Mouse (Mus musculus) stomach, embryonic 16.5 days (tissue): ENCODE data around the gene Irf2. TPM values are rescaled to one million over a fixed set of nuclear protein-coding genes. Genes with fewer than 3 reads are reported as not detected.

Experiments
- ATAC-seq: fragments of 200-750 bp; cut with Nextera tagmentation; 2 replicates; pipeline ENCODE4 v1.8.0; 2017; ENCODE audit warnings: moderate number of reproducible peaks, moderate TSS enrichment; ENCODE audit not compliant: insufficient read depth, low FRiP score
- H3K27ac ChIP-seq: fragments of 300-500 bp; sonication (generic); 2 replicates; pipeline ENCODE4 v1.5.1; 2014; ENCODE audit warnings: low read length
- H3K27me3 ChIP-seq: fragments of 300-500 bp; sonication (generic); 2 replicates; pipeline ENCODE4 v1.6.1; 2014; ENCODE audit warnings: low read length, control low read depth, mixed read lengths; ENCODE audit not compliant: control insufficient read depth, insufficient read depth
- H3K36me3 ChIP-seq: fragments of 300-500 bp; sonication (generic); 2 replicates; pipeline ENCODE4 v1.6.1; 2014; ENCODE audit warnings: low read length; ENCODE audit not compliant: control insufficient read depth, insufficient read depth
- H3K4me1 ChIP-seq: fragments of 300-500 bp; sonication (generic); 2 replicates; pipeline ENCODE4 v1.6.1; 2014; ENCODE audit warnings: low read length, control low read depth, mixed read lengths; ENCODE audit not compliant: control insufficient read depth, insufficient read depth
- H3K4me2 ChIP-seq: fragments of 300-500 bp; sonication (generic); 2 replicates; pipeline ENCODE4 v1.6.1; 2014; ENCODE audit warnings: low read depth, low read length, mixed read lengths
- H3K4me3 ChIP-seq: fragments of 300-500 bp; sonication (generic); replicated peaks from 2 replicates; pipeline ENCODE4 v1.5.1; 2014; ENCODE audit warnings: mild to moderate bottlenecking, low read length
- H3K9ac ChIP-seq: fragments of 300-500 bp; sonication (generic); 2 replicates; pipeline ENCODE4 v1.6.1; 2014; ENCODE audit warnings: low read length
- H3K9me3 ChIP-seq: fragments of 300-500 bp; sonication (generic); replicated peaks from 2 replicates; pipeline ENCODE4 v1.6.1; 2016; ENCODE audit warnings: low read length, control low read depth; ENCODE audit not compliant: control insufficient read depth
- WGBS: fragments of 180-500 bp; shearing (Covaris S2); extraction: QIAGEN DNeasy Blood & Tissue Kit; methylation state at CpG from one replicate; pipeline ENCODE4 v1.1.7; 2014; 5-methylcytosine and 5-hydroxymethylcytosine counted together
- polyA plus RNA-seq: library from polyadenylated mRNA; unstranded; fragments of >200 nt; fragmentation: Nextera tagmentation; extraction: Ambion mirVana; gene quantifications from 2 replicates; pipeline ENCODE4 v1.2.1, GENCODE M21; 2015

Gene Irf2
- polyA plus RNA-seq, 1 experiment from 2014 or later = 27.5 TPM

GRCm38 (mm10) chr8:46844974-46845774, 105.6 kb downstream of the Irf2 start:
- Histone ChIP-seq H3K4me2 (no peak overlapping the region), H3K36me3 (peaks cover 4% of the 10 kb centered on the region; the same call in 1 of the 2 replicates), H3K4me3 (no peak overlapping the region), H3K27ac (peak overlapping the region; percentile 87), H3K27me3 (no peaks in the 10 kb centered on the region), H3K9me3 (no peaks in the 10 kb centered on the region), H3K9ac (no peak overlapping the region), H3K4me1 (peaks cover 28% of the 10 kb centered on the region)
- 57% methylated on average over 7 of the region's 7 CpGs for WGBS
- no peak for ATAC-seq

- Histone ChIP-seq H3K27me3 (no peaks in the 10 kb centered on the region), H3K4me1 (peaks cover 28% of the 10 kb centered on the region), H3K9me3 (no peaks in the 10 kb centered on the region), H3K9ac (no peak overlapping the region), H3K36me3 (peaks cover 4% of the 10 kb centered on the region; the same call in 1 of the 2 replicates), H3K4me2 (no peak overlapping the region), H3K27ac (peak overlapping the region; percentile 87), H3K4me3 (no peak overlapping the region)
- WGBS = 80% methylated on average over 9 of the region's 9 CpGs
- ATAC-seq = no peak
These were observed 106.4 kb downstream of the Irf2 start for GRCm38 (mm10) chr8:46845891-46846290.

DNA sequence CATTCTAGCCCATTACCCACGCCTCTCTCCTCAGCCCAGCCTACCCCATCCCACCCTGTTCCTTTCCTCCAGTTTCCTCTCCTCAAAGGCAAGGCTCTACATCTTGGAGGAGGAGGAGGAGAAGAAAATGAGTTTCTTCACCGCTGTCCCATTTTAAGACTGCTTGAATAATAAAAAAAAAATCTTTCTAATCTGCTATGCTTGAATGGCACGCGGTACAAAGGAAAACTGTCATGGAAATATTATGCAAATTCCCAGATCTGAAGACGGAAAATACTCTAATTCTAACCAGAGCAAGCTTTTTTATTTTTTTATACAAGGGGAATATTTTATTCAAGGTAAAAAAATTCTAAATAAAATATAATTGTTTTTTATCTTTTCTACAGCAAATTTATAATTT, 107.4 kb downstream of the Irf2 start:
- H3K4me2 ChIP-seq = no peak overlapping the region
- H3K4me1 ChIP-seq = peaks cover 25% of the 10 kb centered on the region
- H3K27me3 ChIP-seq = no peaks in the 10 kb centered on the region
- WGBS = 97% methylated on average over 5 of the region's 5 CpGs
- ATAC-seq = no peak
- peaks cover 4% of the 10 kb centered on the region; the same call in 1 of the 2 replicates for H3K36me3 ChIP-seq
- H3K9ac ChIP-seq = no peak overlapping the region
- H3K4me3 ChIP-seq = no peak overlapping the region
- no peak overlapping the region for H3K27ac ChIP-seq
- H3K9me3 ChIP-seq = no peaks in the 10 kb centered on the region

GRCm38 (mm10) chr8:46848011-46848641, 108.6 kb downstream of the Irf2 start:
- Histone ChIP-seq H3K27ac (no peak overlapping the region), H3K9ac (no peak overlapping the region), H3K4me3 (no peak overlapping the region), H3K36me3 (peaks cover 4% of the 10 kb centered on the region; the same call in 1 of the 2 replicates), H3K27me3 (no peaks in the 10 kb centered on the region), H3K9me3 (no peaks in the 10 kb centered on the region), H3K4me1 (peaks cover 14% of the 10 kb centered on the region), H3K4me2 (no peak overlapping the region)
- ATAC-seq = no peak
- 81% methylated on average over 6 of the region's 6 CpGs for WGBS

DNA sequence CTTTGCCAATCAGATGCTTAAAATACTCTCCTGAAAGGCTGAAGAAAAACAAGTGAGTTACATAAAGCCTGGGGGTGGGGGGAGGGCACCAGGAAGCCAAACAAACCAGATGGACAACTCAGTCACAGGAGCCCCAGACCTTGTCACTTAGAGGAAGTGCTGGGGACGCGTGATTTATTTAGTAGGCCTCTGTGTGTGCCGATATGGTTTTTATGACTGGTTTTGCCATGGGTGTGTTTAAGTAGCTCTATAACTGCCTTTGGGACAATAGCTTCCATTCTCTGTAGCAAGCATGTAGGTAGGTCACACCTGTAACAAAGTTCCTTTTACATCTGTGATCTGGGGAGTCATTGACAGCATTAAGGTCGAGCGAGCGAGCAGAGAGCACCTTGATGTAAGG, 109.4 kb downstream of the Irf2 start:
- Histone ChIP-seq H3K4me2 (no peak overlapping the region), H3K4me3 (no peak overlapping the region), H3K27me3 (no peaks in the 10 kb centered on the region), H3K9me3 (no peaks in the 10 kb centered on the region), H3K36me3 (peaks cover 4% of the 10 kb centered on the region; the same call in 1 of the 2 replicates), H3K4me1 (peaks cover 8% of the 10 kb centered on the region), H3K9ac (no peak overlapping the region), H3K27ac (peak overlapping the region; percentile 73)
- ATAC-seq = peak; percentile 78; the same call in 1 of the 2 replicates
- 60% methylated on average over 6 of the region's 6 CpGs for WGBS

DNA sequence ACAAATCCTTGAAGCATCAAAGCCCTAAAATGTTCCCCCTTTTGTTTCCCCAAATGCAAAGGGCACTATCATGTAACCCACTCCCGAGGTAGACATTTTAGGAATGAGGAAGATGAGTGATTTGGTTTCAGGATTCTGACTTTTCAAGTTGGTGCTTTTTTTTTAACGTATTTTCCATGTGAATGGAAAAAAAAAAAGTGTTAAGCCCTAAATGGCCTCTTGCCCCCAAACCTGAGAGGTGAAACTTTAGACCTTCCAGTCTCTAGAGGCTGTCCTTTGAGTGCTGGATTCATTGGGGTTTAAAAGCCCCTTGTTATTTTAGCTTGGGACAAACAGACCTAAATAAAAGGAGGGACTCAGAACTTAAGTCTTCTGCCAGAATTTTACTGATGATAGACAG, 109.9 kb downstream of the Irf2 start:
- 40% methylated on average over 2 of the region's 2 CpGs for WGBS
- no peak overlapping the region for H3K4me3 ChIP-seq
- H3K27ac ChIP-seq = peak overlapping the region; percentile 73
- H3K9ac ChIP-seq = no peak overlapping the region
- H3K36me3 ChIP-seq = peaks cover 4% of the 10 kb centered on the region; the same call in 1 of the 2 replicates
- ATAC-seq = no peak
- no peaks in the 10 kb centered on the region for H3K9me3 ChIP-seq
- H3K27me3 ChIP-seq = no peaks in the 10 kb centered on the region
- peaks cover 4% of the 10 kb centered on the region for H3K4me1 ChIP-seq
- H3K4me2 ChIP-seq = no peak overlapping the region

GRCm38 (mm10) chr8:46850258-46850897, 110.8 kb downstream of the Irf2 start:
- Histone ChIP-seq H3K4me1 (0 out of 2 replicates have a peak, but pooled peaks cover 2% of the 10 kb centered on the region), H3K4me2 (no peak overlapping the region), H3K9ac (no peak overlapping the region), H3K36me3 (peaks cover 4% of the 10 kb centered on the region; the same call in 1 of the 2 replicates), H3K27ac (peak overlapping the region; percentile 73), H3K4me3 (no peak overlapping the region), H3K27me3 (no peaks in the 10 kb centered on the region), H3K9me3 (no peaks in the 10 kb centered on the region)
- 81% methylated on average over 6 of the region's 6 CpGs for WGBS
- ATAC-seq = no peak

- Histone ChIP-seq H3K4me3 (no peak overlapping the region), H3K9me3 (no peaks in the 10 kb centered on the region), H3K4me2 (no peak overlapping the region), H3K9ac (no peak overlapping the region), H3K27ac (no peak overlapping the region), H3K4me1 (0 out of 2 replicates have a peak, but pooled peaks cover 2% of the 10 kb centered on the region), H3K27me3 (no peaks in the 10 kb centered on the region), H3K36me3 (no peaks in the 10 kb centered on the region)
- ATAC-seq = no peak
- 46% methylated on average over 4 of the region's 4 CpGs for WGBS
These were observed 112.0 kb downstream of the Irf2 start for GRCm38 (mm10) chr8:46851560-46851959.

- no peak overlapping the region for H3K4me2 ChIP-seq
- H3K9me3 ChIP-seq = no peaks in the 10 kb centered on the region
- H3K4me1 ChIP-seq = 0 out of 2 replicates have a peak, but pooled peaks cover 2% of the 10 kb centered on the region
- no peak overlapping the region for H3K27ac ChIP-seq
- H3K36me3 ChIP-seq = no peaks in the 10 kb centered on the region
- no peak overlapping the region for H3K9ac ChIP-seq
- ATAC-seq = no peak
- no peak overlapping the region for H3K4me3 ChIP-seq
- H3K27me3 ChIP-seq = no peaks in the 10 kb centered on the region
- 82% methylated on average over 11 of the region's 11 CpGs for WGBS
These were observed 112.8 kb downstream of the Irf2 start for GRCm38 (mm10) chr8:46852377-46852776.
